Comparison of ENCODE assay signal across 26 mouse cellular contexts in genomic region chr17:12798571-12798970, GRCm38 (mm10). TPM values are rescaled to one million over a fixed set of nuclear protein-coding genes. Genes with fewer than 3 reads are reported as not detected.
DNase-seq lines count a peak whose midpoint lies in the region; ATAC-seq and TF ChIP-seq lines count a peak whose summit lies in the region.
"Had no signal": no experiment of that assay in that cellular context is flagged by ENCODE, and none has a peak within 500 bp of the region (broad histone marks: within the 10 kb centered on the region; RNA-seq: fewer than 3 reads in every experiment).

No protein-coding gene starts in this region.

- TF ChIP-seq EP300 in heart, postnatal 0 days (IDR thresholded peaks at IDR 0.05; ENCODE audit: low read depth) = no peak

- intact Hi-C loops in heart, postnatal 14 days (cut with DNase I) = no loop called here

- H3K9me3 ChIP-seq in heart, embryonic 12.5 days (replicated peaks) = no peaks in the 10 kb centered on the region
- no peaks in the 10 kb centered on the region for H3K9me3 ChIP-seq in heart, postnatal 0 days (replicated peaks; ENCODE audit: control insufficient read depth, low read length)
- no peaks in the 10 kb centered on the region for H3K9me3 ChIP-seq in lung, embryonic 15.5 days
- H3K9me3 ChIP-seq: embryonic facial prominence, embryonic 12.5 days; hindbrain, embryonic 10.5 days; hindbrain, embryonic 15.5 days had no signal

- WGBS in heart, embryonic 12.5 days = 86% methylated on average over 3 of the region's 3 CpGs
- 80% methylated on average over 3 of the region's 3 CpGs for WGBS in heart, postnatal 0 days
- 74% methylated on average over 3 of the region's 3 CpGs for WGBS in lung, embryonic 15.5 days

- H3K27ac ChIP-seq in heart, embryonic 12.5 days (ENCODE audit: poor library complexity, severe bottlenecking) = peak overlapping the region; percentile 92
- peak overlapping the region; percentile 82 for H3K27ac ChIP-seq in heart, postnatal 0 days (ENCODE audit: low read depth)
- H3K27ac ChIP-seq in lung, embryonic 15.5 days = peak overlapping the region; percentile 81
- H3K27ac ChIP-seq: embryonic facial prominence, embryonic 12.5 days; hindbrain, embryonic 10.5 days; hindbrain, embryonic 15.5 days; liver, embryonic 14.5 days had no signal

- DNase-seq in heart, postnatal 14 days = no peak
- DNase-seq in heart, postnatal 0 days (ENCODE audit: low spot score) = no peak
- no peak for DNase-seq in heart, adult 8-10 months (ENCODE audit: low spot score)
- no peak for DNase-seq in lung, postnatal 14 days
- DNase-seq: adrenal gland, postnatal 25 days; B cell, adult 2 months; cerebellum, adult 11-12 months; cerebellum, adult 9-11 months; embryo, embryonic 11 days; gastrocnemius, postnatal 25 days; kidney, adult 2 months; kidney, postnatal 14 days; liver; lung, postnatal 10 days; right cerebral cortex, postnatal 25 days; thymus, adult 18-20 months; thymus, postnatal 25 days had no signal

- no peak overlapping the region for H3K9ac ChIP-seq in heart, embryonic 12.5 days
- no peak overlapping the region for H3K9ac ChIP-seq in heart, postnatal 0 days (replicated peaks; ENCODE audit: low read depth, low read length)
- H3K9ac ChIP-seq in lung, embryonic 15.5 days = no peak overlapping the region
- H3K9ac ChIP-seq: embryonic facial prominence, embryonic 12.5 days; hindbrain, embryonic 15.5 days; liver, embryonic 14.5 days had no signal

- peaks cover 65% of the 10 kb centered on the region for H3K4me1 ChIP-seq in heart, embryonic 12.5 days (replicated peaks)
- peaks cover 38% of the 10 kb centered on the region for H3K4me1 ChIP-seq in heart, postnatal 0 days (ENCODE audit: control insufficient read depth, insufficient read depth)
- H3K4me1 ChIP-seq in lung, embryonic 15.5 days = peaks cover 56% of the 10 kb centered on the region

- no peak for TF ChIP-seq CTCF in heart, postnatal 0 days (IDR thresholded peaks at IDR 0.05; ENCODE audit: low read depth)

- no peak overlapping the region for H3K4me2 ChIP-seq in heart, embryonic 12.5 days
- H3K4me2 ChIP-seq in heart, postnatal 0 days (ENCODE audit: low read depth, low read length) = no peak overlapping the region
- H3K4me2 ChIP-seq in lung, embryonic 15.5 days = no peak overlapping the region
- H3K4me2 ChIP-seq: embryonic facial prominence, embryonic 12.5 days; hindbrain, embryonic 15.5 days; midbrain, embryonic 11.5 days had no signal

- no peaks in the 10 kb centered on the region for H3K27me3 ChIP-seq in heart, embryonic 12.5 days (replicated peaks)
- H3K27me3 ChIP-seq in heart, postnatal 0 days (ENCODE audit: control insufficient read depth, insufficient read depth, low read length) = no peaks in the 10 kb centered on the region
- no peaks in the 10 kb centered on the region for H3K27me3 ChIP-seq in lung, embryonic 15.5 days
- H3K27me3 ChIP-seq: embryonic facial prominence, embryonic 12.5 days; hindbrain, embryonic 15.5 days had no signal

- no peak overlapping the region for H3K4me3 ChIP-seq in heart, embryonic 12.5 days
- H3K4me3 ChIP-seq in heart, postnatal 0 days (ENCODE audit: low read depth, low read length) = no peak overlapping the region
- H3K4me3 ChIP-seq in lung, embryonic 15.5 days = no peak overlapping the region
- H3K4me3 ChIP-seq: embryonic facial prominence, embryonic 12.5 days; hindbrain, embryonic 10.5 days; hindbrain, embryonic 15.5 days had no signal

- ATAC-seq in heart, embryonic 12.5 days (ENCODE audit: insufficient number of reproducible peaks, low FRiP score) = no peak
- ATAC-seq in heart, postnatal 0 days (ENCODE audit: insufficient read depth, low read depth) = no peak
- ATAC-seq in lung, embryonic 15.5 days (ENCODE audit: borderline replicate concordance, extremely low read depth, low FRiP score, low TSS enrichment) = no peak
- ATAC-seq: forebrain, embryonic 14.5 days; inflammation-experienced regulatory T-cells, adult 6 months had no signal

- peaks cover 18% of the 10 kb centered on the region for H3K36me3 ChIP-seq in heart, embryonic 12.5 days
- H3K36me3 ChIP-seq in heart, postnatal 0 days (replicated peaks; ENCODE audit: control insufficient read depth, insufficient read depth, low read length) = no peaks in the 10 kb centered on the region; the same call in 1 of the 2 replicates
- no peaks in the 10 kb centered on the region for H3K36me3 ChIP-seq in lung, embryonic 15.5 days
- H3K36me3 ChIP-seq: embryonic facial prominence, embryonic 12.5 days; hindbrain, embryonic 10.5 days; hindbrain, embryonic 15.5 days had no signal

RNA-seq across cellular contexts. Expression of gene Igf2r, which starts 29.1 kb away (rescaled TPM):
- 293 and 312 TPM in 2 replicates for polyA plus RNA-seq in heart, embryonic 12.5 days (2016; fragmentation: Nextera tagmentation; extraction: Ambion mirVana)
- 100 to 1,000 TPM; 131 to 132 TPM for total RNA-seq in heart, postnatal 14 days (2021)
- 424 and 484 TPM in 2 replicates for total RNA-seq in heart, postnatal 0 days (2014; rRNA removed; ENCODE audit: low replicate concordance)
- polyA plus RNA-seq in heart, postnatal 0 days (2015; fragmentation: Nextera tagmentation; extraction: Ambion mirVana) = 52.2 and 59.9 TPM in 2 replicates
- 100 to 1,000 TPM; 103 to 124 (median 118) TPM for total RNA-seq in heart, adult 8-10 months (2022)
- polyA plus RNA-seq in lung, embryonic 15.5 days (2015; fragmentation: Nextera tagmentation; extraction: Ambion mirVana) = 58.4 and 62.5 TPM in 2 replicates
